Mouse (Mus musculus) megakaryocyte-erythroid progenitor cell, adult 5 weeks (primary cell): Measurements from ENCODE around the gene Cyp4f17. TPM values are rescaled to one million over a fixed set of nuclear protein-coding genes. Genes with fewer than 3 reads are reported as not detected.

Experiments
- polyA plus RNA-seq: library from polyadenylated mRNA; stranded (reverse); fragments of >175 nt; gene quantifications from 2 replicates; pipeline ENCODE4 v1.2.3, GENCODE M21; 2012

The Cyp4f17 gene
- polyA plus RNA-seq: 0.80 and 0.89 TPM in 2 replicates

DNA sequence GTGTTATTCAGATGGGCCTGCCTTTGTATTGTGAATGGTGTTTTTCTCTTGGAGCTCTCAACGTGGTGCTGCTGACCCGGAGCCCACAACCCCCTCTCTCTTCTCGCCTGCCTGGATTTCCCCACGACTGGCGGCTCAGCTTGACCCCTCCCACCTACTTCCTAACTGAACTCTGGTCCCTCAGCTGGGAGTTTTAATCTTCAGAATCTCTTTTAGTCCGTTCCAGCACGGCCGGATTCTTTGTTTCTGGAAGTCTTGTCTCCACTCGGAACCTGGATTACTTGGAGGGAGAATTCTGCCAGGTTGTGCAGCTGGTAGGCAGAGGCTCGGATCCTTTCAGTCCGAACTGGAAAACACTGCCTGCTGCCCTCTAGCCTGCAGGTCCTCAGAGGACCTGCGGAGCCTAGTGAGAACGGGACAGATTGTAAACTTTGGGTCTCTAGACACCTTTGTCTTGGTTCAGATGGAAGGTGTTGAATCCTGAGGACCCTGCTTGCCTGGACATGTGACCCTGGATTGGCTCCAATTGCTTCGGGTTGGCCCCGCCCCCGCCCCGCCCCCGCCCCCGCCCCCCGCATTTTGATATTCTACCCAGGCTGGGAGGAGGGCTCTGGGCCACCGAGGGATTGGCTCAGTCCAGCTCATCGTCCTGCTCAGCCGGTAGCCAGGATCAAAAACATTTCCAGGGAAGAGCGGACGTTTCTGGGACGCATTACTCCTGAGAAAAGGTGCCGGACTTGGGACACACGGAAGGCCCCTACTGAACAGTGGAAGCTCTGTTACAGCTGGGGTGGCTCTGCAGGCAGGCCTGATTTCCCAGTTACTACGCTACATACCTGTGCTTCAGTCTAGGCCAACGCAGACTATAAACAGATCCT is at the start of gene Cyp4f17:
Cyp4f17 (plus strand) TSS at position 200 of the 878 bp plus-strand sequence.

DNA sequence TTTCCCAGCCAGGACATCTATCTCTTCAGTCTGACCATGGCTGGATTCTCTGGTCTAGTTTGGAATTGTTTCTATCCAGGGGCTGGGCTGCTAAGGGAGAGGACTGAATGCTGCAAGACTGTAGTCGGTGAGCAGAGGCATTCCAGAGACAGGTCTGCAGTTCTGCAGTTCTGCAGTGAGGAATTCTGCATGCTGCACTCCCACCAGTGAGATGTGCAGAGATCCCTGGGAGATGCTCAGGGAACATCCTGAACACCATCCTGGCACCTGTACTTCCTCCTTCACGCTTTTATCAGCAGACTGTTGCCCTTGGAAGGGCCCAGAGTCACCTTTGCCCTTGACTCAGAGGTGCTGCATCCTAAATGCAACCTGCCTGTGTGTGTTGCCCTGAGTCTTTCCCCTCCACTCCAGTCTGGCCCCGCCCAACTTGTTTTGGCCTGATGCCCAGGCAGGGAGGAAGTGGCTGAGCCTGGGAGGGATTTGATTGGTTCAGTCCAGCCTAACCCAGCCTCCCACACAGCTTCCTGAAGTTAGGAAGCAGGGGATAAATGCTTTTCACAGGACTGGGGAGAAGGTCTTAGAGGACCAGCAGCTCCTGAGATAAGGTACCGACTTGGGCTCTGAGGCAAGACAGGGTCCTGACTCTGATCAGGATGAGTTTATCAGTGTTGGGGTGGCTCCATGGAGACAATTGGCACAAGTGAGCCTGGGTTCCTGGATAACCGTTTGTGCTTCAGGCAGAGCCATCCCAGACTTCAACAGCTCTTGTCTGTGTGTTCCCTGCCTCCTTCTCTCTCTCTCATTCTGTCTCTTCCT is 30.4 kb downstream of the Cyp4f17 start, which contains the start of gene Cyp4f16:
Cyp4f16 (plus strand) TSS at position 508 of the 816 bp plus-strand sequence.

Other genes starting within 250 kb of the Cyp4f17 start
- 241 and 382 TPM in 2 replicates for gene Brd4, start 221.3 kb upstream of the Cyp4f17 start, polyA plus RNA-seq
- gene Akap8, start 184.8 kb upstream of the Cyp4f17 start, polyA plus RNA-seq: 304 and 360 TPM in 2 replicates
- gene Akap8l, start 155.4 kb upstream of the Cyp4f17 start, polyA plus RNA-seq: 138 and 164 TPM in 2 replicates
- gene Wiz, start 116.6 kb upstream of the Cyp4f17 start, polyA plus RNA-seq: 84.1 and 101 TPM in 2 replicates
- gene Rasal3, start 102.5 kb upstream of the Cyp4f17 start, polyA plus RNA-seq: 62.6 and 69.4 TPM in 2 replicates
- gene Pglyrp2, start 81.9 kb upstream of the Cyp4f17 start, polyA plus RNA-seq: 2.9 and 4.8 TPM in 2 replicates
- gene Cyp4f39, start 53.3 kb upstream of the Cyp4f17 start, polyA plus RNA-seq: 0.24 and 0.26 TPM in 2 replicates
- gene Cyp4f16, start 30.5 kb downstream of the Cyp4f17 start, polyA plus RNA-seq: 3.6 and 4.7 TPM in 2 replicates
- gene Cyp4f37, start 115.3 kb downstream of the Cyp4f17 start, polyA plus RNA-seq: not detected in 2 replicates
- not detected in 2 replicates for gene Cyp4f40, start 152.8 kb downstream of the Cyp4f17 start, polyA plus RNA-seq
- not detected in 2 replicates for gene Cyp4f15, start 179.6 kb downstream of the Cyp4f17 start, polyA plus RNA-seq